Mouse (Mus musculus): ENCODE data around the gene Sapcd1.

GRCm38 (mm10) chr17:35031272-35031671 is 3.5 kb upstream of the Sapcd1 start:
- TF ChIP-seq CTCF (conservative IDR thresholded peaks at IDR 0.05; ENCODE audit: low read length), result no peak
- TF ChIP-seq POU5F1 (IDR thresholded peaks at IDR 0.05; ENCODE audit: borderline replicate concordance, low read length), result no peak

All from E14TG2a.4 (cell line).